Mouse (Mus musculus) limb, embryonic 15.5 days (tissue): ENCODE data around the gene Bco2. TPM values are rescaled to one million over a fixed set of nuclear protein-coding genes. Genes with fewer than 3 reads are reported as not detected.
A peak's percentile ranks its signal among the peaks of the same experiment; 100 is the strongest.

Experiments used
- ATAC-seq: fragments of 200-750 bp; cut with Nextera tagmentation; 2 replicates; pipeline ENCODE4 v1.8.0; 2017; ENCODE audit warnings: low read depth, moderate TSS enrichment; ENCODE audit not compliant: insufficient number of reproducible peaks, low FRiP score, low TSS enrichment
- H3K27ac ChIP-seq: fragments of 300-500 bp; sonication (generic); 2 replicates; pipeline ENCODE4 v1.5.1; 2015; ENCODE audit warnings: moderate library complexity, mild to moderate bottlenecking, inconsistent platforms
- H3K27me3 ChIP-seq: fragments of 300-500 bp; sonication (generic); 2 replicates; pipeline ENCODE4 v1.6.1; 2015; ENCODE audit warnings: inconsistent platforms
- H3K36me3 ChIP-seq: fragments of 300-500 bp; sonication (generic); 2 replicates; pipeline ENCODE4 v1.6.1; 2015; ENCODE audit warnings: inconsistent platforms
- H3K4me1 ChIP-seq: fragments of 300-500 bp; sonication (generic); 2 replicates; pipeline ENCODE4 v1.6.1; 2015; ENCODE audit warnings: inconsistent platforms
- H3K4me2 ChIP-seq: fragments of 300-500 bp; sonication (generic); 2 replicates; pipeline ENCODE4 v1.6.1; 2015; ENCODE audit warnings: mild to moderate bottlenecking, inconsistent platforms
- H3K4me3 ChIP-seq: fragments of 300-500 bp; sonication (generic); 2 replicates; pipeline ENCODE4 v1.5.1; 2015; ENCODE audit warnings: mild to moderate bottlenecking, inconsistent platforms
- H3K9ac ChIP-seq: fragments of 300-500 bp; sonication (generic); 2 replicates; pipeline ENCODE4 v1.6.1; 2015; ENCODE audit warnings: inconsistent platforms
- H3K9me3 ChIP-seq: fragments of 300-500 bp; sonication (generic); 2 replicates; pipeline ENCODE4 v1.6.1; 2016; ENCODE audit warnings: inconsistent platforms
- WGBS: fragments of 180-500 bp; shearing (Covaris S2); methylation state at CpG from one replicate; pipeline ENCODE4 v1.1.7; 2015; 5-methylcytosine and 5-hydroxymethylcytosine counted together
- polyA plus RNA-seq: library from polyadenylated mRNA; unstranded; fragments of >200 nt; fragmentation: Nextera tagmentation; extraction: Ambion mirVana; gene quantifications from 2 replicates; pipeline ENCODE4 v1.2.1, GENCODE M21; 2015

Gene Bco2
- polyA plus RNA-seq, 1 experiment from 2014 or later: 0.49 TPM

DNA sequence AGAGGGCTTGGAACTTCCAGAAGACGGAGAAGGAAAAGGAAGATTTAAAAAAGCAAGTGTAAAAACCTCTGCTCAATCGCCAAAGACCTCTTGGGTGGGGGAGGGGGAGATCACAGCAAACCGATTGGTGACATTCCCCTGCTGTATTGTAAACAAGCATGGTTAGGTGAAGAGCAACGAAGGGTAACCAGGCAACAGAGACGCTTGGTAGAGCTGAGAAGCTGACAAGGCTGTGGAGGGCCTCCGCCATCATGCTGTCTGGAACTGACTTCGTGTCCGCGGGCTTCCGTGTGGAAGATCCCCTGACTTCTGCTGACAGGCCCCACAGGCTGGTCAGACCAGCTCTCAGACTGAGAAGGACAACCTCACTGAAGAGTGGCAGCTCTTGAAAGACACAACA is 69.5 kb downstream of the Bco2 start:
- 12% methylated on average over 10 of the region's 10 CpGs for WGBS
- peaks cover 6% of the 10 kb centered on the region; the same call in 1 of the 2 replicates for H3K4me1 ChIP-seq
- no peaks in the 10 kb centered on the region for H3K36me3 ChIP-seq
- no peak overlapping the region for H3K9ac ChIP-seq
- no peak overlapping the region for H3K27ac ChIP-seq
- H3K4me2 ChIP-seq: peak overlapping the region; percentile 17; the same call in 1 of the 2 replicates
- H3K9me3 ChIP-seq: no peaks in the 10 kb centered on the region
- no peaks in the 10 kb centered on the region for H3K27me3 ChIP-seq
- no peak overlapping the region for H3K4me3 ChIP-seq
- no peak for ATAC-seq

Other genes with a start within 250 kb of the Bco2 start
- 253 and 322 TPM in 2 replicates for gene Rpl10-ps3, start 210.2 kb downstream of the Bco2 start, polyA plus RNA-seq
- gene Plet1, start 60.7 kb downstream of the Bco2 start, polyA plus RNA-seq: 9.5 and 10.4 TPM in 2 replicates
- 66.8 and 70.1 TPM in 2 replicates for gene Pts, start 26.5 kb downstream of the Bco2 start, polyA plus RNA-seq
- gene Il18, start 354 bp downstream of the Bco2 start, polyA plus RNA-seq: 6.6 and 8.1 TPM in 2 replicates
- gene Tex12, start 6.1 kb upstream of the Bco2 start, polyA plus RNA-seq: not detected in 2 replicates
- 234 and 278 TPM in 2 replicates for gene Sdhd, start 48.6 kb upstream of the Bco2 start, polyA plus RNA-seq
- 162 and 189 TPM in 2 replicates for gene Timm8b, start 48.7 kb upstream of the Bco2 start, polyA plus RNA-seq
- gene Pih1d2, start 62.1 kb upstream of the Bco2 start, polyA plus RNA-seq: 2.6 and 2.8 TPM in 2 replicates
- gene Nkapd1, start 62.3 kb upstream of the Bco2 start, polyA plus RNA-seq: 17.2 and 22.2 TPM in 2 replicates
- gene Dlat, start 104.6 kb upstream of the Bco2 start, polyA plus RNA-seq: 47.7 and 51.6 TPM in 2 replicates
- gene Dixdc1, start 184.3 kb upstream of the Bco2 start, polyA plus RNA-seq: 13.9 and 14.1 TPM in 2 replicates
- 5.6 and 6.7 TPM in 2 replicates for gene 2310030G06Rik, start 191.4 kb upstream of the Bco2 start, polyA plus RNA-seq
- gene Cryab, start 196.1 kb upstream of the Bco2 start, polyA plus RNA-seq: 123 and 265 TPM in 2 replicates
- gene Hspb2, start 197.2 kb upstream of the Bco2 start, polyA plus RNA-seq: 39.0 and 104 TPM in 2 replicates
- gene Fdxacb1, start 213.1 kb upstream of the Bco2 start, polyA plus RNA-seq: 9.3 TPM in 2 replicates
- 34.9 and 35.6 TPM in 2 replicates for gene Alg9, start 219.8 kb upstream of the Bco2 start, polyA plus RNA-seq
- 24.2 and 30.2 TPM in 2 replicates for gene 1110032A03Rik, start 220.3 kb upstream of the Bco2 start, polyA plus RNA-seq